In the genomic region with DNA sequence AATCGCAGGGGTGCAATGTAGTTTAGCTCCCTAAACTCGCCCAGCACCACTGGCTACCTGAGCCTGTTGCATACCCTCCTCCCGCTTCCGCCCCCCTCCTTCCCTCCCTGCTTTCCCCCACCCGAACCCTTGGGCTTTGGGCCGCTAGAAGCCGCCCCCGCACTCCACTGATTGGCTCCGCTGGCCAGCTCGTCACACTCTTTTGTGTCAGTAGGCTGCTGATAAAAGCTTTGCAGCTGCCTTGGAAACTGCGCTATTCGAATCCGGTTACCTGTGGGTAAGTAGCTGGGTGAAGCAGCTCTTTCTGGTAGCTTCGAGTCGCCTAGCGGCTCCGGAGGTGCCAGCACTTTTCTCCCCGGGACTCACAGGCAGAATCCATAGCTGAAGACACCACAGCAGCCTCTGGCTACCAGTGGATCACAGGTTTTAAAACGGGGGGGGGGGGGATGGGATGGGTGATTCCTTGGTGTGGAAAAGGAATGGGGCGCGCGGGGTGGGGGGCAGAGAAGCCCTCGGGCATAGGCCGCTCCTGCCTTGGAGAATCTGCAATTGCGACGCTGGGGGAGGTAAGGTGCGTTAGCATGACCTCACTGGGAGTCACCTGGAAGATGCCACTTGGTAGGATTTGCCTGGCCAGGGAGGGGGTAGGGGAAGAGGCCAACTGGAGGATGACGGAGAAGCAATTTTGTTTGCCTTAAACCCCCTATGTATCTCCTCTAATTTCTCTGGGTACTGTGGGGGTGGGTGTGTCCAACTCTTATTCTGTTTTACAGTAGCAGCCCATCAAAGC, we compare ENCODE assay signal across 9 mouse cellular contexts. TPM values are rescaled to one million over a fixed set of nuclear protein-coding genes. Genes with fewer than 3 reads are reported as not detected.
DNase-seq lines count a peak whose midpoint lies in the region; ATAC-seq lines count a peak whose summit lies in the region.
"Had no signal": no experiment of that assay in that cellular context is flagged by ENCODE, and none has a peak within 500 bp of the region (broad histone marks: within the 10 kb centered on the region; RNA-seq: fewer than 3 reads in every experiment).

A gene (plus strand): TSS at position 169 of the 790 bp plus-strand sequence.

- no peak for DNase-seq in heart, adult 8-10 months (ENCODE audit: low spot score)
- peak; percentile 10 to 19 for DNase-seq in cerebellum, postnatal 25 days
- DNase-seq in frontal cortex, postnatal 36 days (ENCODE audit: low spot score in 2 of 2): peak; percentile 24 to 31
- DNase-seq in layer of hippocampus, adult 8-10 months (ENCODE audit: low spot score in 2 of 2): peak; percentile 23 to 30
- peak; percentile 28 for DNase-seq in mesoderm, embryonic 11.5 days (ENCODE audit: low read depth, low spot score)
- no peak for DNase-seq in ovary, postnatal 10 days (ENCODE audit: low spot score)

- WGBS in heart, embryonic 12.5 days: 23% methylated on average over 25 of the region's 28 CpGs
- 16% methylated on average over 27 of the region's 28 CpGs for WGBS in stomach, embryonic 16.5 days

- H3K27me3 ChIP-seq in heart, embryonic 12.5 days (replicated peaks): peaks cover 15% of the 10 kb centered on the region
- H3K27me3 ChIP-seq in stomach, embryonic 16.5 days (ENCODE audit: control insufficient read depth, insufficient read depth, low read length): no peaks in the 10 kb centered on the region

- H3K4me2 ChIP-seq in heart, embryonic 12.5 days: peak within 1 kb of the TSS; percentile 70
- H3K4me2 ChIP-seq in stomach, embryonic 16.5 days (ENCODE audit: low read depth, low read length): peak within 1 kb of the TSS; percentile 49

- no peak within 1 kb of the TSS for H3K27ac ChIP-seq in heart, embryonic 12.5 days (ENCODE audit: poor library complexity, severe bottlenecking)
- H3K27ac ChIP-seq in stomach, embryonic 16.5 days (ENCODE audit: low read length): no peak within 1 kb of the TSS
- H3K27ac ChIP-seq: heart, adult 2 months had no signal

- H3K9me3 ChIP-seq in heart, embryonic 12.5 days (replicated peaks): no peaks in the 10 kb centered on the region
- no peaks in the 10 kb centered on the region for H3K9me3 ChIP-seq in stomach, embryonic 16.5 days (replicated peaks; ENCODE audit: control insufficient read depth, low read length)

- ATAC-seq in heart, embryonic 12.5 days (ENCODE audit: insufficient number of reproducible peaks, low FRiP score): no peak
- peak; percentile 33; the same call in 1 of the 2 replicates for ATAC-seq in stomach, embryonic 16.5 days (ENCODE audit: insufficient read depth, low FRiP score)

- 0 out of 2 replicates have a peak, but pooled peaks cover 6% of the 10 kb centered on the region for H3K4me1 ChIP-seq in heart, embryonic 12.5 days (replicated peaks)
- peaks cover 4% of the 10 kb centered on the region; the same call in 1 of the 2 replicates for H3K4me1 ChIP-seq in stomach, embryonic 16.5 days (ENCODE audit: control insufficient read depth, insufficient read depth, low read length)

- 0 out of 2 replicates have a peak within 1 kb of the TSS, but pooled peaks have one; percentile 3 for H3K9ac ChIP-seq in heart, embryonic 12.5 days
- H3K9ac ChIP-seq in stomach, embryonic 16.5 days (ENCODE audit: low read length): no peak within 1 kb of the TSS; the same call in 1 of the 2 replicates

- H3K4me3 ChIP-seq in heart, embryonic 12.5 days: peak within 1 kb of the TSS; percentile 38
- H3K4me3 ChIP-seq in stomach, embryonic 16.5 days (replicated peaks; ENCODE audit: low read length): peak within 1 kb of the TSS; percentile 24
- H3K4me3 ChIP-seq: heart, adult 2 months had no signal

- H3K36me3 ChIP-seq in heart, embryonic 12.5 days: no peaks in the 10 kb centered on the region
- H3K36me3 ChIP-seq in stomach, embryonic 16.5 days (ENCODE audit: control insufficient read depth, insufficient read depth, low read length): no peaks in the 10 kb centered on the region

RNA-seq across cellular contexts. Expression of the gene that starts here (rescaled TPM):
- 7.3 and 7.9 TPM in 2 replicates for polyA plus RNA-seq in heart, embryonic 12.5 days (2016; fragmentation: Nextera tagmentation; extraction: Ambion mirVana)
- under 1 TPM in 2 of 4 experiments, not detected in 2; 0.11 to 0.19 TPM for total RNA-seq in heart, adult 8-10 months (2022)
- total RNA-seq in layer of hippocampus, adult 8-10 months (2022): 10 to 100 TPM; 47.1 to 54.1 (median 48.1) TPM
- polyA plus RNA-seq in stomach, embryonic 16.5 days (2015; fragmentation: Nextera tagmentation; extraction: Ambion mirVana): 17.6 and 18.4 TPM in 2 replicates

Comparison
In these comparisons a context has a peak if more than half of its experiments do, and no peak if none do; other contexts are left out.
1. RNA of the gene that starts here (total RNA-seq): 47.1 to 54.1 TPM in layer of hippocampus, adult 8-10 months; 0.11 to 0.19 TPM in heart, adult 8-10 months; every median in the first group is over 10 times any median in the second.
2. DNase-seq: peak in cerebellum, postnatal 25 days (2 of 2), frontal cortex, postnatal 36 days (2 of 2), layer of hippocampus, adult 8-10 months (2 of 2) and mesoderm, embryonic 11.5 days (single experiment); none in heart, adult 8-10 months (single experiment) and ovary, postnatal 10 days (single experiment).